In genomic region chr4:134682423-134682822, GRCm38 (mm10) we compare ENCODE assay signal across 10 mouse cellular contexts. TPM values are rescaled to one million over a fixed set of nuclear protein-coding genes. Genes with fewer than 3 reads are reported as not detected.
DNase-seq lines count a peak whose midpoint lies in the region; ATAC-seq and TF ChIP-seq lines count a peak whose summit lies in the region.
"Had no signal": no experiment of that assay in that cellular context is flagged by ENCODE, and none has a peak within 500 bp of the region (broad histone marks: within the 10 kb centered on the region; RNA-seq: fewer than 3 reads in every experiment).

No protein-coding gene starts in this region.

- intact Hi-C loops in heart, postnatal 10 days (cut with DNase I) = no loop called here

- ATAC-seq in heart, embryonic 11.5 days (replicated peaks; ENCODE audit: insufficient number of reproducible peaks, low FRiP score, low TSS enrichment) = no peak
- no peak for ATAC-seq in lung, embryonic 14.5 days (ENCODE audit: insufficient read depth)
- ATAC-seq in hindbrain, embryonic 14.5 days (ENCODE audit: low FRiP score) = no peak
- ATAC-seq in neural tube, embryonic 15.5 days (ENCODE audit: low FRiP score) = no peak
- ATAC-seq: inflammation-experienced regulatory T-cells, adult 6 months had no signal

- no peaks in the 10 kb centered on the region; the same call in 1 of the 2 replicates for H3K36me3 ChIP-seq in heart, embryonic 11.5 days (ENCODE audit: control insufficient read depth, insufficient read depth, low read length)
- H3K36me3 ChIP-seq in lung, embryonic 14.5 days (ENCODE audit: insufficient read depth) = no peaks in the 10 kb centered on the region
- H3K36me3 ChIP-seq in hindbrain, embryonic 14.5 days (replicated peaks; ENCODE audit: control insufficient read depth, insufficient read depth) = no peaks in the 10 kb centered on the region
- H3K36me3 ChIP-seq in neural tube, embryonic 15.5 days = no peaks in the 10 kb centered on the region
- H3K36me3 ChIP-seq: forebrain, embryonic 12.5 days had no signal

- H3K4me3 ChIP-seq in heart, embryonic 11.5 days (ENCODE audit: low read depth, low read length) = no peak overlapping the region
- H3K4me3 ChIP-seq in lung, embryonic 14.5 days (ENCODE audit: low read depth, low read length) = no peak overlapping the region
- no peak overlapping the region for H3K4me3 ChIP-seq in hindbrain, embryonic 14.5 days (replicated peaks; ENCODE audit: low read length)
- no peak overlapping the region for H3K4me3 ChIP-seq in neural tube, embryonic 15.5 days (replicated peaks)
- H3K4me3 ChIP-seq: forebrain, embryonic 12.5 days had no signal

- H3K4me1 ChIP-seq in heart, embryonic 11.5 days (ENCODE audit: control insufficient read depth, insufficient read depth, low read length) = peaks cover 27% of the 10 kb centered on the region
- H3K4me1 ChIP-seq in lung, embryonic 14.5 days (ENCODE audit: insufficient read depth) = peaks cover 21% of the 10 kb centered on the region
- H3K4me1 ChIP-seq in hindbrain, embryonic 14.5 days (replicated peaks; ENCODE audit: control insufficient read depth, insufficient read depth, low read length) = peaks cover 22% of the 10 kb centered on the region
- H3K4me1 ChIP-seq in neural tube, embryonic 15.5 days = peaks cover 50% of the 10 kb centered on the region

- H3K27me3 ChIP-seq in heart, embryonic 11.5 days (ENCODE audit: control insufficient read depth, insufficient read depth, low read length) = no peaks in the 10 kb centered on the region
- H3K27me3 ChIP-seq in lung, embryonic 14.5 days (ENCODE audit: insufficient read depth, low read length) = no peaks in the 10 kb centered on the region
- H3K27me3 ChIP-seq in hindbrain, embryonic 14.5 days (ENCODE audit: control insufficient read depth, insufficient read depth, low read length) = no peaks in the 10 kb centered on the region
- no peaks in the 10 kb centered on the region for H3K27me3 ChIP-seq in neural tube, embryonic 15.5 days (replicated peaks)
- H3K27me3 ChIP-seq: forebrain, embryonic 12.5 days had no signal

- H3K4me2 ChIP-seq in heart, embryonic 11.5 days = no peak overlapping the region
- peak overlapping the region; percentile 39; the same call in 1 of the 2 replicates for H3K4me2 ChIP-seq in lung, embryonic 14.5 days
- H3K4me2 ChIP-seq in hindbrain, embryonic 14.5 days (replicated peaks) = no peak overlapping the region
- peak overlapping the region; percentile 20; the same call in 1 of the 2 replicates for H3K4me2 ChIP-seq in neural tube, embryonic 15.5 days
- H3K4me2 ChIP-seq: forebrain, embryonic 12.5 days had no signal

- WGBS in heart, embryonic 11.5 days (ENCODE audit: insufficient replicate concordance) = 74% methylated on average over 8 of the region's 8 CpGs
- 61% methylated on average over 8 of the region's 8 CpGs for WGBS in lung, embryonic 14.5 days
- WGBS in hindbrain, embryonic 14.5 days = 72% methylated on average over 8 of the region's 8 CpGs
- 72% methylated on average over 8 of the region's 8 CpGs for WGBS in neural tube, embryonic 15.5 days

- H3K9me3 ChIP-seq in heart, embryonic 11.5 days (replicated peaks; ENCODE audit: control insufficient read depth, low read length) = no peaks in the 10 kb centered on the region; the same call in 1 of the 2 replicates
- no peaks in the 10 kb centered on the region for H3K9me3 ChIP-seq in lung, embryonic 14.5 days (ENCODE audit: low read depth, low read length)
- H3K9me3 ChIP-seq in hindbrain, embryonic 14.5 days (ENCODE audit: control insufficient read depth, low read length) = no peaks in the 10 kb centered on the region
- no peaks in the 10 kb centered on the region for H3K9me3 ChIP-seq in neural tube, embryonic 15.5 days (replicated peaks)
- H3K9me3 ChIP-seq: forebrain, embryonic 12.5 days had no signal

- peak overlapping the region; percentile 46; the same call in 1 of the 2 replicates for H3K27ac ChIP-seq in heart, embryonic 11.5 days (ENCODE audit: low read depth, low read length)
- H3K27ac ChIP-seq in lung, embryonic 14.5 days (ENCODE audit: low read depth) = peak overlapping the region; percentile 70
- H3K27ac ChIP-seq in hindbrain, embryonic 14.5 days = peak overlapping the region; percentile 69; the same call in 1 of the 2 replicates
- H3K27ac ChIP-seq in neural tube, embryonic 15.5 days (replicated peaks) = peak overlapping the region; percentile 75
- H3K27ac ChIP-seq: forebrain, embryonic 12.5 days had no signal

- peak overlapping the region; percentile 22 for H3K9ac ChIP-seq in heart, embryonic 11.5 days (ENCODE audit: low read depth, low read length)
- H3K9ac ChIP-seq in lung, embryonic 14.5 days = no peak overlapping the region
- H3K9ac ChIP-seq in hindbrain, embryonic 14.5 days = no peak overlapping the region
- no peak overlapping the region for H3K9ac ChIP-seq in neural tube, embryonic 15.5 days (replicated peaks)
- H3K9ac ChIP-seq: forebrain, embryonic 12.5 days had no signal

- DNase-seq in heart, postnatal 10 days = no peak
- DNase-seq in lung, embryonic 14.5 days = no peak
- DNase-seq in lung, postnatal 4 days = no peak
- no peak for DNase-seq in hindbrain, embryonic 14.5 days (ENCODE audit: low spot score)
- DNase-seq in spleen, postnatal 10 days (ENCODE audit: low spot score in 2 of 2) = no peak
- DNase-seq in layer of hippocampus, postnatal 25 days (ENCODE audit: extremely low spot score in 1 of 2, low spot score in 1 of 2) = no peak

- no peak for TF ChIP-seq CTCF in lung, embryonic 14.5 days (IDR thresholded peaks at IDR 0.05; ENCODE audit: low read depth)

RNA-seq across cellular contexts. Expression of gene Man1c1, which starts 21.7 kb away (rescaled TPM):
- 8.6 and 9.3 TPM in 2 replicates for polyA plus RNA-seq in heart, embryonic 11.5 days (2014; fragmentation: Nextera tagmentation; extraction: Ambion mirVana)
- total RNA-seq in heart, postnatal 10 days (2021) = 10 to 100 TPM; 32.0 to 37.7 TPM
- 3.3 and 4.3 TPM in 2 replicates for polyA plus RNA-seq in lung, embryonic 14.5 days (2014; fragmentation: Nextera tagmentation; extraction: Ambion mirVana)
- polyA plus RNA-seq in hindbrain, embryonic 14.5 days (2014; fragmentation: Nextera tagmentation; extraction: Ambion mirVana) = 7.1 and 7.2 TPM in 2 replicates
- 4.7 and 4.9 TPM in 2 replicates for polyA plus RNA-seq in neural tube, embryonic 15.5 days (2015; fragmentation: Nextera tagmentation; extraction: Ambion mirVana)
- total RNA-seq in layer of hippocampus, postnatal 25 days (2021) = 10 to 100 TPM; 20.9 to 22.3 TPM

Comparison
In these comparisons a context has a peak if more than half of its experiments do, and no peak if none do; other contexts are left out.
1. H3K4me2 ChIP-seq: peak in lung, embryonic 14.5 days (single experiment) and neural tube, embryonic 15.5 days (single experiment); none in heart, embryonic 11.5 days (single experiment) and hindbrain, embryonic 14.5 days (single experiment).
2. Peak in every context shown above with its lines, with median percentiles within 50 percentile points of each other: H3K27ac ChIP-seq.